Mouse (Mus musculus) ES-E14 (cell line): ENCODE results near the gene 4930519P11Rik.

Source experiments
- CHD2 ChIP-seq: IDR thresholded peaks from 2 replicates; pipeline ENCODE4 v1.6.1; 2014; ENCODE audit warnings: mild to moderate bottlenecking, low read depth, low read length, inconsistent platforms
- HCFC1 ChIP-seq: IDR thresholded peaks from 2 replicates; pipeline ENCODE4 v1.6.1; 2012; ENCODE audit warnings: low read length, inconsistent platforms, borderline replicate concordance; ENCODE audit not compliant: insufficient read depth
- MAFK ChIP-seq: IDR thresholded peaks from 2 replicates; pipeline ENCODE4 v1.6.1; 2014; ENCODE audit warnings: mild to moderate bottlenecking, low read depth, low read length, inconsistent platforms; ENCODE audit not compliant: insufficient read depth
- ZC3H11A ChIP-seq: IDR thresholded peaks from 2 replicates; pipeline ENCODE4 v1.6.1; 2012; ENCODE audit warnings: low read depth, mild to moderate bottlenecking, inconsistent platforms, low read length, borderline replicate concordance

DNA sequence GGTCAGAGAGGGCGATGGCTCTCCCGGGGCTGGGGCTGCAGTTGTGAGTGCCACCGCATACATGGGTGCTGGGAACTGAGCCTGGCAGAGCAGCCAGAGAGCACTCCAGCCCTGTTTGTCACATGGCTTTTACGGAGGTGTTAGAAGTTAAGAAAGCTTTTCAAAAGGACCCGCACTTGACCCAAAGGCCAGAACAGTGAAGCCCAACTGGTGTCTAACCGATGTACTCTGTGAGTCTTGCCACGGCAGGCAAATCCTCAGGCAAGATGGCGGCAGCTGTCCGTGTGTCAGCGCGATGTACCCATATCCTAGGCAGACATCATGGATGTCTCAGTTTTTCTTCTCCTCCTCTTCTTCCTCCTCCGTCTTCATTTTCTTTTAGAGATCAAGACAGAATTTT is 41.7 kb upstream of the 4930519P11Rik start:
- TF ChIP-seq ZC3H11A, result no peak
- TF ChIP-seq HCFC1, result no peak
- TF ChIP-seq CHD2, result no peak
- no peak for TF ChIP-seq MAFK
